Mouse (Mus musculus): ENCODE results near the gene Gm10273.

DNA sequence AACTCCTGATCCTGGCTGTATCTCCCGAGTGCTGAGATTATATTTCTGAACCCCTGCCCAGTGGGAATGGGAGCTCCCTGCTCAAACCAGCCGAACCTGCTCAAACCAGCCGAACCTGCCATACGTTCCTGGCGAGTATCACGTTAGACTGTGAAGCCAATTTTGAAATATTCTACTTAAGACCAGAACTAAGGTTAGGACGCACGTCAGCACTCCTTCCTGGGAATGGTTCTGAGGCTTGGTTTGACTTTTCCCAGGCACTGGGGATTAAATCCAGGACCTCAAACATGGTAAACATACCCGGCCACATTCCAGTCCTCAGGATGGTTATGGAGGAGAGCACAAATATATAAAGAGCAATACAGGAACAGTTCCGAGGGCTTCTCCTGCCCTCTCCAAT lies 17.5 kb upstream of the Gm10273 start:
- TF ChIP-seq GATA1 (IDR thresholded peaks at IDR 0.05; ENCODE audit: low read length) (no peak), TAL1 (IDR thresholded peaks at IDR 0.05; ENCODE audit: low read length) (no peak)

Measured in erythroblast, embryonic 14.5 days (primary cell).